Mouse (Mus musculus): ENCODE results near the gene Tent4a.

DNA sequence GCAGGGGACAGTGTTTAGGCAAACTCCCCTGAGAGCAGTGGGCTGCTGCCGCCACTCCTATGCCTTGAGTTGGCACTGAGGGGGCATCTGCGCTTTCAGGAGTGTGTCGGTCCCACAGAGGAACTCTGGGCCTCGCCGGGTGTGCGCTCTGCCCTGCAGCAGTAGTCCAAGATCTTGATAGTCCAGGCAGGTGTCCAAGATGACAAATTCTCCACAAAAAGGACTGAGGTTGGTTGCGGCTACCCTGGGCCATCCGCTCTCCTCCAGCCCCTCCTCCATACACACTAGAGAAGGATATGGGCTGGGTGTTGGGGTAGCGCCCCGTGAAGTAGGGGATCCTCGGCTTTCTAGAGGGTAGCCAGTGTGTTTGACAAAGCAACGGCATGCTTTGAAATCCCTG is 9.2 kb upstream of the Tent4a start:
- TF ChIP-seq CTCF (IDR thresholded peaks at IDR 0.05; ENCODE audit: control insufficient read depth, insufficient read depth, insufficient replicate concordance, low read depth, low read length) (no peak), POLR2A (IDR thresholded peaks at IDR 0.05; ENCODE audit: control insufficient read depth, low read depth, low read length) (no peak)

Data from testis, adult 2 months (tissue).